Mouse (Mus musculus) megakaryocyte, embryonic 14.5 days (primary cell): ENCODE measurements around the gene Ppp1r35. TPM values are rescaled to one million over a fixed set of nuclear protein-coding genes. Genes with fewer than 3 reads are reported as not detected.
"Not testable (repeated sequence)": the region's sequence is repeated elsewhere in the genome, so short reads cannot be mapped to it uniquely, and the experiment has no call there.

Experiments
- H3K27me3 ChIP-seq: replicated peaks from 2 replicates; pipeline ENCODE3; 2012; ENCODE audit warnings: inconsistent platforms
- H3K36me3 ChIP-seq: replicated peaks from 2 replicates; pipeline ENCODE3; 2012; ENCODE audit warnings: low read length, inconsistent platforms, mixed read lengths
- H3K4me1 ChIP-seq: 2 replicates; pipeline ENCODE4 v1.6.1; 2012; ENCODE audit warnings: inconsistent platforms
- H3K4me3 ChIP-seq: replicated peaks from 2 replicates; pipeline ENCODE3; 2012; ENCODE audit warnings: moderate library complexity, mild to moderate bottlenecking, inconsistent platforms
- H3K9me3 ChIP-seq: 2 replicates; pipeline ENCODE4 v1.6.1; 2012; ENCODE audit warnings: inconsistent platforms
- FLI1 ChIP-seq: IDR thresholded peaks from 2 replicates; pipeline ENCODE4 v1.6.1; 2012; ENCODE audit warnings: low read length, inconsistent platforms, mixed read lengths
- GATA1 ChIP-seq: IDR thresholded peaks from 3 replicates; pipeline ENCODE4 v1.6.1; 2012; ENCODE audit warnings: mixed read lengths, low read length, inconsistent platforms, borderline replicate concordance
- polyA plus RNA-seq: library from polyadenylated mRNA; stranded (reverse); fragments of >175 nt; gene quantifications from 2 replicates; pipeline ENCODE4 v1.2.3, GENCODE M21; 2012; ENCODE audit warnings: low replicate concordance; ENCODE audit not compliant: insufficient read depth

The Ppp1r35 gene
- polyA plus RNA-seq, 1 experiment: 104 TPM

- no peak for TF ChIP-seq GATA1
- Histone ChIP-seq H3K27me3 (no peaks in the 10 kb centered on the region), H3K36me3 (peaks cover 12% of the 10 kb centered on the region), H3K4me1 (peaks cover 69% of the 10 kb centered on the region), H3K9me3 (no peaks in the 10 kb centered on the region), H3K4me3 (peak overlapping the region; percentile 7)
Observed at GRCm38 (mm10) chr5:137744197-137744596, 34.5 kb upstream of the Ppp1r35 start.

GRCm38 (mm10) chr5:137745214-137746171 is 33.2 kb upstream of the Ppp1r35 start, which contains the start of gene Tsc22d4:
Gene Tsc22d4, plus strand, starts transcription at chr5:137745730.
- Histone ChIP-seq H3K4me1 (peaks cover 66% of the 10 kb centered on the region), H3K9me3 (no peaks in the 10 kb centered on the region), H3K27me3 (no peaks in the 10 kb centered on the region), H3K4me3 (peak within 1 kb of the TSS; percentile 97), H3K36me3 (peaks cover 21% of the 10 kb centered on the region)
- TF ChIP-seq GATA1: no peak
- TF ChIP-seq FLI1: no peak

- no peak for TF ChIP-seq FLI1
- no peak for TF ChIP-seq GATA1
- H3K9me3 ChIP-seq: no peaks in the 10 kb centered on the region
- H3K27me3 ChIP-seq: no peaks in the 10 kb centered on the region
- H3K36me3 ChIP-seq: peaks cover 30% of the 10 kb centered on the region
- peak overlapping the region; percentile 97 for H3K4me3 ChIP-seq
- H3K4me1 ChIP-seq: peaks cover 66% of the 10 kb centered on the region
Observed at GRCm38 (mm10) chr5:137746282-137746850, 32.3 kb upstream of the Ppp1r35 start.

- peaks cover 35% of the 10 kb centered on the region for H3K36me3 ChIP-seq
- no peaks in the 10 kb centered on the region for H3K9me3 ChIP-seq
- H3K4me3 ChIP-seq: peak overlapping the region; percentile 97
- H3K4me1 ChIP-seq: peaks cover 66% of the 10 kb centered on the region
- no peaks in the 10 kb centered on the region for H3K27me3 ChIP-seq
- no peak for TF ChIP-seq GATA1
- no peak for TF ChIP-seq FLI1
Observed at GRCm38 (mm10) chr5:137746851-137747325, 31.8 kb upstream of the Ppp1r35 start.

- Histone ChIP-seq H3K4me1 (peaks cover 66% of the 10 kb centered on the region), H3K4me3 (peak overlapping the region; percentile 97), H3K27me3 (no peaks in the 10 kb centered on the region), H3K36me3 (peaks cover 41% of the 10 kb centered on the region), H3K9me3 (no peaks in the 10 kb centered on the region)
- TF ChIP-seq GATA1 (no peak), FLI1 (no peak)
Observed at GRCm38 (mm10) chr5:137747326-137747961, 31.2 kb upstream of the Ppp1r35 start.

GRCm38 (mm10) chr5:137748130-137748770 is 30.4 kb upstream of the Ppp1r35 start:
- peaks cover 49% of the 10 kb centered on the region for H3K36me3 ChIP-seq

GRCm38 (mm10) chr5:137749196-137749836 is 29.3 kb upstream of the Ppp1r35 start:
- no peaks in the 10 kb centered on the region for H3K9me3 ChIP-seq
- H3K36me3 ChIP-seq: peaks cover 60% of the 10 kb centered on the region
- peak overlapping the region; percentile 97 for H3K4me3 ChIP-seq
- TF ChIP-seq GATA1 (no peak), FLI1 (no peak)
- H3K4me1 ChIP-seq: peaks cover 76% of the 10 kb centered on the region
- no peaks in the 10 kb centered on the region for H3K27me3 ChIP-seq

More at GRCm38 (mm10) chr5:137748130-137748770, 30.4 kb upstream of the Ppp1r35 start:
- Histone ChIP-seq H3K4me3 (peak overlapping the region; percentile 97), H3K4me1 (peaks cover 67% of the 10 kb centered on the region), H3K27me3 (no peaks in the 10 kb centered on the region), H3K9me3 (no peaks in the 10 kb centered on the region)
- no peak for TF ChIP-seq GATA1
- no peak for TF ChIP-seq FLI1

- not testable (repeated sequence) for H3K9me3 ChIP-seq, H3K4me3 ChIP-seq, H3K27me3 ChIP-seq
- Histone ChIP-seq H3K36me3 (peaks cover 64% of the 10 kb centered on the region), H3K4me1 (peaks cover 71% of the 10 kb centered on the region)
Observed at GRCm38 (mm10) chr5:137750212-137750611, 28.4 kb upstream of the Ppp1r35 start.
